8 mouse cellular contexts compared by ENCODE assay signal in genomic region chr19:53391386-53391785, GRCm38 (mm10). TPM values are rescaled to one million over a fixed set of nuclear protein-coding genes. Genes with fewer than 3 reads are reported as not detected.
A peak's percentile ranks its signal among the peaks of the same experiment; 100 is the strongest.
DNase-seq lines count a peak whose midpoint lies in the region; ATAC-seq and TF ChIP-seq lines count a peak whose summit lies in the region.

No protein-coding gene starts in this region.

- H3K4me2 ChIP-seq in kidney, postnatal 0 days (ENCODE audit: low read length): peak overlapping the region; percentile 76
- H3K4me2 ChIP-seq in hindbrain, embryonic 14.5 days (replicated peaks): peak overlapping the region; percentile 82
- H3K4me2 ChIP-seq in midbrain, embryonic 16.5 days (ENCODE audit: low read length): peak overlapping the region; percentile 85

- peaks cover 14% of the 10 kb centered on the region; the same call in 1 of the 2 replicates for H3K36me3 ChIP-seq in kidney, postnatal 0 days (ENCODE audit: insufficient read depth, low read length)
- H3K36me3 ChIP-seq in hindbrain, embryonic 14.5 days (replicated peaks; ENCODE audit: control insufficient read depth, insufficient read depth): peaks cover 27% of the 10 kb centered on the region
- peaks cover 10% of the 10 kb centered on the region for H3K36me3 ChIP-seq in midbrain, embryonic 16.5 days (ENCODE audit: control insufficient read depth, insufficient read depth, low read length)

- H3K4me3 ChIP-seq in kidney, postnatal 0 days (replicated peaks; ENCODE audit: low read depth, low read length): peak overlapping the region; percentile 62
- peak overlapping the region; percentile 67 for H3K4me3 ChIP-seq in bone marrow macrophage, adult 2 months (ENCODE audit: insufficient read depth, low read length)
- H3K4me3 ChIP-seq in hindbrain, embryonic 14.5 days (replicated peaks; ENCODE audit: low read length): peak overlapping the region; percentile 96
- H3K4me3 ChIP-seq in midbrain, embryonic 16.5 days (ENCODE audit: low read depth, low read length): peak overlapping the region; percentile 99

- no peak for ATAC-seq in kidney, postnatal 0 days (replicated peaks; ENCODE audit: low FRiP score, low read depth)
- ATAC-seq in hindbrain, embryonic 14.5 days (ENCODE audit: low FRiP score): no peak
- no peak for ATAC-seq in midbrain, embryonic 16.5 days

- intact Hi-C loops in left cerebral cortex, postnatal 10 days (cut with DNase I): loop anchor here (5.0 kb wide), 1 partner anchor 141 kb away; no protein-coding TSS in a partner anchor

- 44% methylated on average over 8 of the region's 8 CpGs for WGBS in kidney, postnatal 0 days
- 47% methylated on average over 8 of the region's 8 CpGs for WGBS in hindbrain, embryonic 14.5 days
- WGBS in midbrain, embryonic 16.5 days: 42% methylated on average over 8 of the region's 8 CpGs

- TF ChIP-seq POLR2A in bone marrow macrophage, adult 2 months (IDR thresholded peaks at IDR 0.05; ENCODE audit: borderline replicate concordance, low read depth, low read length): no peak

- H3K9me3 ChIP-seq in kidney, postnatal 0 days (replicated peaks; ENCODE audit: low read length): no peaks in the 10 kb centered on the region
- H3K9me3 ChIP-seq in hindbrain, embryonic 14.5 days (ENCODE audit: control insufficient read depth, low read length): no peaks in the 10 kb centered on the region
- H3K9me3 ChIP-seq in midbrain, embryonic 16.5 days (replicated peaks; ENCODE audit: control insufficient read depth, low read length, poor library complexity, severe bottlenecking): no peaks in the 10 kb centered on the region

- peak overlapping the region; percentile 89 for H3K27ac ChIP-seq in kidney, postnatal 0 days
- H3K27ac ChIP-seq in bone marrow macrophage, adult 2 months (ENCODE audit: insufficient read depth, low read depth, low read length): peak overlapping the region; percentile 62
- H3K27ac ChIP-seq in hindbrain, embryonic 14.5 days: peak overlapping the region; percentile 85; the same call in 1 of the 2 replicates
- no peak overlapping the region; the same call in 1 of the 2 replicates for H3K27ac ChIP-seq in midbrain, embryonic 16.5 days (ENCODE audit: low read length)

- peaks cover 12% of the 10 kb centered on the region; the same call in 1 of the 2 replicates for H3K4me1 ChIP-seq in kidney, postnatal 0 days (replicated peaks; ENCODE audit: insufficient read depth, low read length)
- H3K4me1 ChIP-seq in bone marrow macrophage, adult 2 months (ENCODE audit: control insufficient read depth, insufficient read depth, low read length): peaks cover 17% of the 10 kb centered on the region
- H3K4me1 ChIP-seq in hindbrain, embryonic 14.5 days (replicated peaks; ENCODE audit: control insufficient read depth, insufficient read depth, low read length): peaks cover 14% of the 10 kb centered on the region
- peaks cover 17% of the 10 kb centered on the region for H3K4me1 ChIP-seq in midbrain, embryonic 16.5 days (ENCODE audit: control insufficient read depth, insufficient read depth, low read length)

- no peaks in the 10 kb centered on the region for H3K27me3 ChIP-seq in kidney, postnatal 0 days (ENCODE audit: insufficient read depth, low read length)
- H3K27me3 ChIP-seq in hindbrain, embryonic 14.5 days (ENCODE audit: control insufficient read depth, insufficient read depth, low read length): no peaks in the 10 kb centered on the region
- H3K27me3 ChIP-seq in midbrain, embryonic 16.5 days (ENCODE audit: control insufficient read depth, insufficient read depth, low read depth, low read length): no peaks in the 10 kb centered on the region

- DNase-seq in kidney, postnatal 0 days (ENCODE audit: low spot score): no peak
- DNase-seq in kidney, postnatal 14 days: no peak
- no peak for DNase-seq in hindbrain, embryonic 14.5 days (ENCODE audit: low spot score)
- no peak for DNase-seq in layer of hippocampus, postnatal 14 days (ENCODE audit: low spot score in 2 of 2)
- no peak for DNase-seq in ovary, postnatal 10 days (ENCODE audit: low spot score)
- no peak for DNase-seq in left cerebral cortex, postnatal 10 days (ENCODE audit: extremely low spot score in 1 of 2, low spot score in 2 of 2)

- peak overlapping the region; percentile 73 for H3K9ac ChIP-seq in kidney, postnatal 0 days (ENCODE audit: low read depth, low read length)
- peak overlapping the region; percentile 79 for H3K9ac ChIP-seq in hindbrain, embryonic 14.5 days
- H3K9ac ChIP-seq in midbrain, embryonic 16.5 days (ENCODE audit: low read depth, low read length): peak overlapping the region; percentile 73

- TF ChIP-seq CTCF in kidney, postnatal 0 days (IDR thresholded peaks at IDR 0.05; ENCODE audit: low read depth): no peak
- no peak for TF ChIP-seq CTCF in bone marrow macrophage, adult 2 months (IDR thresholded peaks at IDR 0.05; ENCODE audit: low read depth, low read length)

RNA-seq across cellular contexts. Expression of gene Smndc1, which starts 1.0 kb away (rescaled TPM):
- 47.2 and 47.6 TPM in 2 replicates for polyA plus RNA-seq in kidney, postnatal 0 days (2015; fragmentation: Nextera tagmentation; extraction: Ambion mirVana)
- polyA plus RNA-seq in bone marrow macrophage, adult 2 months (2012; ENCODE audit: insufficient read depth, insufficient read length, missing spikeins): 40.8 and 44.3 TPM in 2 replicates
- 35.3 and 35.6 TPM in 2 replicates for polyA plus RNA-seq in hindbrain, embryonic 14.5 days (2014; fragmentation: Nextera tagmentation; extraction: Ambion mirVana)
- polyA plus RNA-seq in midbrain, embryonic 16.5 days (2015; fragmentation: Nextera tagmentation; extraction: Ambion mirVana): 31.2 and 32.2 TPM in 2 replicates
- total RNA-seq in layer of hippocampus, postnatal 14 days (2021): 10 to 100 TPM; 34.9 to 36.8 TPM
- 10 to 100 TPM; 32.3 to 38.3 TPM for total RNA-seq in left cerebral cortex, postnatal 10 days (2021)

RNA-seq across cellular contexts. Expression of gene Gm10197, which starts 19.8 kb away (rescaled TPM):
- polyA plus RNA-seq in kidney, postnatal 0 days (2015; fragmentation: Nextera tagmentation; extraction: Ambion mirVana): not detected in 2 replicates
- polyA plus RNA-seq in bone marrow macrophage, adult 2 months (2012; ENCODE audit: insufficient read depth, insufficient read length, missing spikeins): not detected in 2 replicates
- 3.9 TPM in 1 of 2 replicates, not detected in the other for polyA plus RNA-seq in hindbrain, embryonic 14.5 days (2014; fragmentation: Nextera tagmentation; extraction: Ambion mirVana)
- not detected in 2 replicates for polyA plus RNA-seq in midbrain, embryonic 16.5 days (2015; fragmentation: Nextera tagmentation; extraction: Ambion mirVana)
- not detected for total RNA-seq in layer of hippocampus, postnatal 14 days (2021)
- not detected for total RNA-seq in left cerebral cortex, postnatal 10 days (2021)
